Mouse (Mus musculus) frontal cortex, postnatal 36 days (tissue): ENCODE data around the gene Lpar2.

ENCODE experiments used
- DNase-seq, 2 experiments: peaks; one replicate each; pipeline ENCODE4 v3.0.0; 2022; ENCODE audit warnings: low spot score in 2 of 2

Lpar2 gene

GRCm38 (mm10) chr8:69807236-69807635 lies 15.0 kb upstream of the Lpar2 start:
- no peak for DNase-seq

DNA sequence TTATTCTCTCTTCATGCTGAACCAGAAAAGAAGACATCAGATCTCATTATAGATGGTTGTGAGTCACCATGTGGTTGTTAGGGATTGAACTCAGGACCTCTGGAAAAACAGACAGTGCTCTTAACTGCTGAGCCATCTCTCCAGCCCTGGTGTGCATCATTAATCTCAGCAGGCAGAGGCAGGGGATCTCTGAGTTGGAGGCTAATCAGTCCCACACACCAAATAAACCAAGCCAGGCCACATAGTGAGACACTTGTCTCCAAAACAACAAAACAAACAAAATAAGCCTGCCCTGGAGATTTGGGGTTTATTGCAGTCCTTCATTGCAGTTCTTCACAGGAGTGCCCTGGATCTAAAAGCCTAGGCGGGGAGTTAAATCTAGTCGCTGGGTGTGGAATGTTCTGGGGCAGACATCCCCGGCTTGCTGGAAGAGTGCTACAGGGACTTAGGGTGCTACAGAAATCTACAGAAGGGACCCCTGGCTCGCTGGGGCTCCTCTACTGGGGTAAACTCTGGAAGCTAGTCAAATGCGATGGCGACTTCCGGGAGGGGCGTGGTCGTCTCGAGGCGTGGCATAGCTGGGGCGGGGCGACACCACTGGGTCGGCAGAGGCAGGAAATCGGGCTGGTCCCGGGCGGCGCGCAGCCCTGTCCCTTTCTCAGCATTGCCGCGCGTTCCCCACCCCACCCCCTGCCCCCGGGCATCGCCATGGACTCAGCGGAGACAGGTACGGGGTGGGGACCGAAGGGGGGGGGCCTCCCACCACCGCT lies 13.9 kb upstream of the Lpar2 start, which contains the start of gene Gmip:
TSS of gene Gmip (plus strand) at position 586 of the 770 bp plus-strand sequence.
- peak in 1 of 2 experiments; percentile 30 for DNase-seq

GRCm38 (mm10) chr8:69808864-69809403 lies 13.3 kb upstream of the Lpar2 start:
- no peak for DNase-seq

- DNase-seq: no peak
Measured at GRCm38 (mm10) chr8:69809820-69810219, 12.4 kb upstream of the Lpar2 start.

GRCm38 (mm10) chr8:69814881-69815280 lies 7.3 kb upstream of the Lpar2 start:
- DNase-seq: no peak

- DNase-seq: no peak
Measured at GRCm38 (mm10) chr8:69815396-69815795, 6.8 kb upstream of the Lpar2 start.

DNA sequence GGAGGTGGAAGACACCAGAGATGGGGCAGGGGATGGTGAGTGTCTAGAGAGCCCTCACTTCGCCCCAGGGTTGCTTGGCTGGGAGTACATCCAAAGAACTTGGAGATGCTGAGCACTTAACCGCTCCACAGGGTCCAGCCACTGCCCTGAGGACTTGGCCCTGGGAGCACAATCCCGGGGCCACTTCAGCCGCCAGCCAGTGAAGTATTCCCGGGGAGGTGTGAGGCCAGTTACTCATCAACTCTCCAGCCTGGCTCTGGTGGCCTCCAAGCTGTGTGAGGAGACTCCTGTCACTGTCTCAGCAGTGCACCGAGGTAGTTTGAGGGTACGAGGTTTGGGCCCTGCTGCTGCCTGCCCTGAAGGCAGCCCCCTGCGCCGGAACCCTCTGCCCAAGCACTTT lies 1.8 kb upstream of the Lpar2 start:
- DNase-seq: no peak

GRCm38 (mm10) chr8:69821971-69822385 lies 251 bp upstream of the Lpar2 start:
- DNase-seq: no peak

DNA sequence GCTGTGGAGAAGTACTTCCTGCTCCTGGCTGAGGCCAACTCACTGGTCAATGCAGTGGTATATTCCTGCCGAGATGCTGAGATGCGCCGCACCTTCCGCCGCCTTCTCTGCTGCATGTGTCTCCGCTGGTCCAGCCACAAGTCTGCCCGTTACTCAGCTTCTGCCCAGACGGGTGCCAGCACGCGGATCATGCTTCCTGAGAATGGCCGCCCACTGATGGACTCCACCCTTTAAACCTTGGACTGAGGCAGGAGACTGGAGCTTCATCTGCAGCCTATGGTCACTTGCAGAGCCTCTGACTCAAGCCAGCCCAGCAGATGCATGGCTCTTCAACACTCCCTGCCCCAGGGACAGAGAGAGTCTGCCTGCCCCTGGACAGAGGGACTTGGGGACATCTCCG lies 4.1 kb downstream of the Lpar2 start:
- no peak for DNase-seq

- peak; percentile 95 to 96 for DNase-seq
Measured at GRCm38 (mm10) chr8:69832298-69832853, 10.1 kb downstream of the Lpar2 start, which contains the start of gene Pbx4. Gene Pbx4, plus strand, starts transcription at chr8:69832491.

- no peak for DNase-seq
Measured at GRCm38 (mm10) chr8:69837057-69837682, 14.9 kb downstream of the Lpar2 start.

DNA sequence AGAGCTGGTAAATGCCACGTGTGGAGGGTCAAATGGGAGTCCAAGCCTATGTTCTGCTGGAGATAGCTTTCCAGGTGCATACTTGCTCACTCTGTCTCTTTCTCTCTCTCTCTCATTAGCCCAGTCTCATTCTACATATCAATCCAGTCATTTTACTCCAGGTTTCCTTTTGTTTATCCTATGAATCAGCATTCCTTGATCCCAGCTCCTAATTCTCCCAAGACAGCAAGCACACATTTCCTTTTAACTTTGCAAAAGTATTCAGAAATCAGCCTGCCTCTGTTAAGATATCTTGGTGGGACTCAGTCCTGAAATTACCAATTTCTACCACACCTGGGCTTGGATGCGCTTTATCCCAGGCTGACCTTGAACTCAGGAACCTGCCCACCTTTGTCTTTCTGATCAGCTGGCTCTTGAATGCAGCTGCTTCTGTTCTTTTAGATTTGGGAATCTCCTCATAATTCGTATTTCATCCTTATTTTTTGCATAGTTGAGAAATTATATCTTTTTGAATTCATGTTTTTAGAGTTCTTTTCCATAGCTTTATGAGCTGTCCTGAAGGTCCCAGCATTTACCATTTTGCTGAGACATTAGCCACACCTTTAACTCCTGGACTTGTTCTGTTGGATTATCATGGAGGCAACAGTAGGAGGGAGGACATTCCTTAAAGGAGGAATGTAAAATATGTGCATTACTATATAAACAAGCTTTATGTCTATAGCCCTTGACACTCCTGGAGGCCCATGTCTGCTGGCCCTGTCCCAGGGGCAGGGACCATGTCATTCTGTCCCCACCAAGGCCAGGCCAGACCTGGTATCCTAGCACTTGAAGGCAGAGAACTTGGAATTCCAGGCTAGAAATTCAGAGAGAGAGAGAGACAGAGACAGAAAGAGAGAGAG lies 25.2 kb downstream of the Lpar2 start:
- no peak for DNase-seq

DNA sequence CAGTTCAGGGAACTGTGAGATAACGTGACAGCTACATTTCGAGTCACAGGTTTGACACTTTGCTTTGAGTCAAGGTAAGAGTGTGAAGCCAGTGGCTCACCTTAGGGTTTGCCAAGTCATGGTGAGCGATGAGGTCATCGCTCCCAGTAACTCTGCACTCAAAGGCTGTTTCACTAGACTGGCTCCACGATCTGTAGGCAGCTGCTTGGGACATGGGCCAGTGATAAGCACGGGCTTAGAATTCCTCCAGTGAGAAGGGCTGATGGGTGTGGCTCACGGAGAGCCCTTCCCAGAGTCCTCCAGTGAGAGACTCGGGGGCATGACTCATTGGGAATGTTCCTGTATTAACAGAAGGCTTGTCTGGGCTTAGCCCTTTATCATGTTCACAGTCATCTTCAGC lies 26.7 kb downstream of the Lpar2 start:
- no peak for DNase-seq

DNA sequence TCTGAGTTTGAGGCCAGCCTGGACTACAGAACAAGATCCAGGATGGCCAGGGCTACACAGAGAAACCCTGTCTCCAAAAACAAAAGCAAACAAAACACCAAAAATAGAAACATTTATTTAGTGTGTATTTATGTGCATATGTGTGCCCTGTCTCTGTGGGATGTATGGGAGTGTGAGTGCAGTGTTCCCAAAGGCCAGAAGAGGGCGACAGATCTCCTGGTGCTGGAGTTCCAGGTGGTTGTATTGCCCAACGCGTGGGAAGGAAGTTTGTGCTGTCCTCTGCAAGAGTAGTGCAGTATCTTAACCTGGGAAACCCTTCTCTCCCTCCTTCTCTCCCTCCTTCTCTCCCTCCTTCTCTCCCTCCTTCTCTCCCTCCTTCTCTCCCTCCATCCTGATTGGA lies 27.7 kb downstream of the Lpar2 start:
- DNase-seq: no peak

DNA sequence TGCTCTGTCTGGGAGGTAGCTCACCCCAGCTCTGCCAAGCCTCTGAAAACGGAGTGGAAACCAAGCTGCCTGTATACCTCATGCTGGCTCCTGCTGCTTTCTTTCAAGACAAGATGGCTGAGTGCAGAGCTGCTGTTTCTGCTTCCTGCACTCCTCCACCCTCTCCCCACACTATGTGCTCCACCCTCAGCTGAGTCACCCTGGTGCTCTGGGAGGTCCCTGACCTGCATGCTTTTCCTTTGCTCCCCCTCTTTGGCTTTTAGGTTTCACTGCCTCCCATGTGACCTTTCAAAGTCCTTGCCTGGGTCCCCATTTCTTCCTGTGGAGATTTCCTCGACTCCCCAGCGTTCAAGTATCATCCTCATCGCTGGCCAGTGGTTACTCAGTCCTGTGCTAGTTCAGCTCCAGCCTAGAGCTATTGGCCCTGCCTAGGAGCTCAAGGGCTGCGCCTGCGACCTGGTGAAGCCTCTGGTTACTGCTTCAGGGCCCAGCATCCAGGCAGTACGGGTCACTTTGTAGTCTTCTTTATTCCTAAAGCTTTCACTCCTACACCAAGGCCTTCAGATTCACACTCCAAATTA lies 28.8 kb downstream of the Lpar2 start:
- DNase-seq: no peak

GRCm38 (mm10) chr8:69853869-69854268 lies 31.6 kb downstream of the Lpar2 start:
- no peak for DNase-seq

GRCm38 (mm10) chr8:69860807-69861206 lies 38.6 kb downstream of the Lpar2 start:
- no peak for DNase-seq

DNA sequence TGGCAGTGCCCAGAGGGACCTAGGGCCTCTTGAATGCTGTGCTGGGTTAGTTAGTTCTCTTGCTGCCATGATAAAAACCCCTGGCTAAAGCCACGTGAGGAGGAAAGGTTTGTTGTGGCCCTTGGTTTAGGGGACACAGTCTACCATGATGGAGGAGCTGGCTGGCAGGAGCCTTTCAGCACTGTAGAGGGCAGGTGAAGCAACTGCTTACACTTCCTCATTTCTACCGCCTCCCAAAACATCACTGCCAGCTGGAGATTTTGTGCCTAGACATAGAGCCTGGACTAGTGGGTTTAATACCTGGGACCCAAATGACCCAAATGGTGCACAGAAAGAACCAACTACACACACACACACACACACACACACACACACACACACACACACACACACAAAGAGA lies 39.0 kb downstream of the Lpar2 start:
- DNase-seq: no peak

DNA sequence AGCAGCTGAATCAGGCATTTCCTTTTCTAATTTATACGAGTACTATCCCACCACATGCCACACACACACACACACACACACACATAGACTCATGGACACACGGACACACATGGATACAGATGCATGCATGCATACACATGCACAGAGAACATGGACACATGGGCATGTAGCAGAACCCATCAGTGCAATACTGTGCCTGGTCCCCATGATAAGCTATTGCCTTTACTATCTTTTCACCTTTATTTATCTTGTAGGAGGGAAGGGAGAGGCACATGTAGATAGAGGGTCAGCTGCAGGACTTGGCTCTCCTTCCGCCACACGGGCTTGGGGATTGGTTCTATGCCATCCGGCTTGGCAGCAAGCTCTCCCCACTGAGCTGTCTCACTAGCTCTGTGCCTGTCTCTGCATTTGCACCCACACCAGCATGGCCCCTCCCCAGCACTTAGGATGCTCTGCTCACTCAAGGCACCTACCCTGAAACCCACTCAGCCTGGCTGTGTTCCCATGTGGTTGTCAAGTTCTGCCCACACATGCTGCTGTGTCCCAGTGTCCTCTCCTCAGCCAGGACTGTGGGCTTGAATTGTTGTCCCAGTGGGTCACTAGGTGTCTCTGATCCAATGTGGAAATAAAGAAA lies 41.3 kb downstream of the Lpar2 start:
- no peak for DNase-seq

GRCm38 (mm10) chr8:69864180-69864579 lies 42.0 kb downstream of the Lpar2 start:
- DNase-seq: no peak
